Mouse (Mus musculus) bone marrow macrophage, adult 2 months (primary cell): Measurements from ENCODE around the gene Col19a1.

ENCODE experiments used
- CTCF ChIP-seq: IDR thresholded peaks from 2 replicates; pipeline ENCODE4 v1.5.1; 2012; ENCODE audit warnings: low read depth, mild to moderate bottlenecking, low read length, moderate library complexity
- POLR2A ChIP-seq: IDR thresholded peaks from 2 replicates; pipeline ENCODE4 v1.6.1; 2012; ENCODE audit warnings: mild to moderate bottlenecking, low read depth, low read length, borderline replicate concordance

DNA sequence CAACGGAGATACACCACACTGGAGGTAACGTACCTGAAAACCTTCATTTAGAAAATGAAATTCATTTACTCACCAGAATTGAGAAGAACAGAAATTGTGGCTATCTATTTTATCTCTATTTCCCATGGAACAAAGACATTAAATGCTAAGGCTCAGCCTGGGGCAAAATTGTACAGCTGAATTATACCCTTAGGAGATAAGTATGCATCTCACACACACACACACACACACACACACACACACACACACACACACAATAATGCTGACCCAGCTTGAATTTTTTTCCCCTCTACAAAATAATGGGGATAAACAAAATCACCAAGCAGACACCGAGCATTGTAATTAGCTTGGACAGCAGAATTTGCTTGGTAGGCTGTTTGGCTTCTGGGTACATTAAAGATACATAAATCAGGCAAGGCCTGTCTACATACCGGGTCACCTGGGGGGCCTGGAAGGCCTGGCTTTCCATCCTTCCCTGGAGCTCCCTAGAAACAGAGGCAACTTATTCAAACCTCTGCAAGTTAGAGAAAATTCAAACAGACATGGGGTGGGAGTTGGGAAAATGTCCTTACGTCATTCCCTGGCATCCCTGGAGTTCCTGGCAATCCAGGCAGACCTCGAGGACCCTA, 270.2 kb downstream of the Col19a1 start:
- TF ChIP-seq CTCF (no peak), POLR2A (no peak)
